Mouse (Mus musculus) forebrain, embryonic 11.5 days (tissue): ENCODE data around the gene Ttc28. TPM values are rescaled to one million over a fixed set of nuclear protein-coding genes. Genes with fewer than 3 reads are reported as not detected.

Experiments
- ATAC-seq: fragments of 200-750 bp; cut with Nextera tagmentation; replicated peaks from 2 replicates; pipeline ENCODE4 v1.8.0; 2017; ENCODE audit warnings: moderate TSS enrichment; ENCODE audit not compliant: low FRiP score
- DNase-seq: peaks from one replicate; pipeline ENCODE4 v3.0.0-alpha.2; 2017; ENCODE audit warnings: low spot score
- H3K27ac ChIP-seq: fragments of 300-500 bp; sonication (generic); 2 replicates; pipeline ENCODE4 v1.5.1; 2014; ENCODE audit warnings: low read depth, low read length
- H3K27me3 ChIP-seq: fragments of 300-500 bp; sonication (generic); 2 replicates; pipeline ENCODE4 v1.6.1; 2014; ENCODE audit warnings: mild to moderate bottlenecking, low read length, mixed read lengths; ENCODE audit not compliant: control insufficient read depth, insufficient read depth
- H3K36me3 ChIP-seq: fragments of 300-500 bp; sonication (generic); 2 replicates; pipeline ENCODE4 v1.6.1; 2014; ENCODE audit warnings: mild to moderate bottlenecking, low read length, moderate library complexity, mixed read lengths; ENCODE audit not compliant: control insufficient read depth, insufficient read depth
- H3K4me1 ChIP-seq: fragments of 300-500 bp; sonication (generic); replicated peaks from 2 replicates; pipeline ENCODE4 v1.6.1; 2014; ENCODE audit warnings: low read length, mixed read lengths; ENCODE audit not compliant: control insufficient read depth, insufficient read depth
- H3K4me2 ChIP-seq: fragments of 300-500 bp; sonication (generic); 2 replicates; pipeline ENCODE4 v1.6.1; 2014; ENCODE audit warnings: low read depth, mild to moderate bottlenecking, low read length, moderate library complexity, mixed read lengths; ENCODE audit not compliant: severe bottlenecking
- H3K4me3 ChIP-seq: fragments of 300-500 bp; sonication (generic); 2 replicates; pipeline ENCODE4 v1.5.1; 2014; ENCODE audit warnings: low read depth, low read length
- H3K9ac ChIP-seq: fragments of 300-500 bp; sonication (generic); 2 replicates; pipeline ENCODE4 v1.6.1; 2014; ENCODE audit warnings: low read length
- H3K9me3 ChIP-seq: fragments of 300-500 bp; sonication (generic); 2 replicates; pipeline ENCODE4 v1.6.1; 2016; ENCODE audit warnings: low read length, mixed read lengths; ENCODE audit not compliant: control insufficient read depth
- WGBS: fragments of 180-500 bp; shearing (Covaris S2); extraction: QIAGEN DNeasy Blood & Tissue Kit; methylation state at CpG from one replicate; pipeline ENCODE4 v1.1.7; 2014; 5-methylcytosine and 5-hydroxymethylcytosine counted together
- polyA plus RNA-seq: library from polyadenylated mRNA; unstranded; fragments of >200 nt; fragmentation: Nextera tagmentation; extraction: Ambion mirVana; gene quantifications from 2 replicates; pipeline ENCODE4 v1.2.1, GENCODE M21; 2014

The Ttc28 gene
- polyA plus RNA-seq, 1 experiment from 2014 or later, result 19.9 TPM

GRCm38 (mm10) chr5:111264488-111264887 lies 384.9 kb downstream of the Ttc28 start:
- H3K4me1 ChIP-seq, result peaks cover 7% of the 10 kb centered on the region; the same call in 1 of the 2 replicates
- ATAC-seq, result no peak

GRCm38 (mm10) chr5:111266658-111267057 lies 387.1 kb downstream of the Ttc28 start:
- Histone ChIP-seq H3K36me3 (peaks cover 4% of the 10 kb centered on the region; the same call in 1 of the 2 replicates), H3K9me3 (no peaks in the 10 kb centered on the region), H3K27me3 (no peaks in the 10 kb centered on the region), H3K9ac (no peak overlapping the region), H3K4me2 (no peak overlapping the region), H3K27ac (no peak overlapping the region), H3K4me3 (no peak overlapping the region), H3K4me1 (peaks cover 7% of the 10 kb centered on the region; the same call in 1 of the 2 replicates)
- no peak for DNase-seq
- WGBS, result 92% methylated on average over 5 of the region's 5 CpGs
- ATAC-seq, result no peak

More at GRCm38 (mm10) chr5:111264488-111264887, 384.9 kb downstream of the Ttc28 start:
- Histone ChIP-seq H3K4me2 (no peak overlapping the region), H3K9me3 (no peaks in the 10 kb centered on the region), H3K36me3 (peaks cover 4% of the 10 kb centered on the region; the same call in 1 of the 2 replicates), H3K27me3 (no peaks in the 10 kb centered on the region), H3K4me3 (no peak overlapping the region), H3K9ac (no peak overlapping the region), H3K27ac (no peak overlapping the region)
- 93% methylated on average over 7 of the region's 7 CpGs for WGBS
- DNase-seq, result no peak

GRCm38 (mm10) chr5:111267100-111267499 lies 387.5 kb downstream of the Ttc28 start:
- H3K9me3 ChIP-seq, result no peaks in the 10 kb centered on the region
- no peak for ATAC-seq
- no peaks in the 10 kb centered on the region for H3K27me3 ChIP-seq
- H3K4me2 ChIP-seq, result no peak overlapping the region
- peaks cover 4% of the 10 kb centered on the region; the same call in 1 of the 2 replicates for H3K36me3 ChIP-seq
- DNase-seq, result no peak
- WGBS, result 82% methylated on average over 3 of the region's 3 CpGs
- H3K9ac ChIP-seq, result no peak overlapping the region
- H3K4me3 ChIP-seq, result no peak overlapping the region
- no peak overlapping the region for H3K27ac ChIP-seq
- peaks cover 7% of the 10 kb centered on the region; the same call in 1 of the 2 replicates for H3K4me1 ChIP-seq

GRCm38 (mm10) chr5:111268852-111269251 lies 389.2 kb downstream of the Ttc28 start:
- peaks cover 4% of the 10 kb centered on the region; the same call in 1 of the 2 replicates for H3K36me3 ChIP-seq
- 16% methylated on average over 2 of the region's 2 CpGs for WGBS
- ATAC-seq, result no peak
- H3K4me3 ChIP-seq, result no peak overlapping the region
- no peaks in the 10 kb centered on the region for H3K4me1 ChIP-seq
- no peaks in the 10 kb centered on the region for H3K9me3 ChIP-seq
- no peaks in the 10 kb centered on the region for H3K27me3 ChIP-seq
- H3K27ac ChIP-seq, result no peak overlapping the region
- H3K4me2 ChIP-seq, result no peak overlapping the region
- DNase-seq, result no peak
- H3K9ac ChIP-seq, result no peak overlapping the region

- peaks cover 4% of the 10 kb centered on the region; the same call in 1 of the 2 replicates for H3K36me3 ChIP-seq
- DNase-seq, result peak; percentile 89
- WGBS, result 57% methylated on average over 6 of the region's 6 CpGs
- H3K4me3 ChIP-seq, result no peak overlapping the region
- no peaks in the 10 kb centered on the region for H3K4me1 ChIP-seq
- H3K9ac ChIP-seq, result no peak overlapping the region
- H3K4me2 ChIP-seq, result no peak overlapping the region
- ATAC-seq, result peak; percentile 42; the same call in 1 of the 2 replicates
- H3K27ac ChIP-seq, result no peak overlapping the region
- no peaks in the 10 kb centered on the region for H3K27me3 ChIP-seq
- H3K9me3 ChIP-seq, result no peaks in the 10 kb centered on the region
These were observed 390.1 kb downstream of the Ttc28 start for GRCm38 (mm10) chr5:111269613-111270205.

GRCm38 (mm10) chr5:111270246-111271002 lies 390.8 kb downstream of the Ttc28 start:
- no peaks in the 10 kb centered on the region for H3K27me3 ChIP-seq
- no peak overlapping the region for H3K4me3 ChIP-seq
- H3K4me2 ChIP-seq, result no peak overlapping the region
- H3K36me3 ChIP-seq, result peaks cover 4% of the 10 kb centered on the region; the same call in 1 of the 2 replicates
- ATAC-seq, result no peak
- H3K9ac ChIP-seq, result no peak overlapping the region
- WGBS, result 79% methylated on average over 15 of the region's 15 CpGs
- no peaks in the 10 kb centered on the region for H3K9me3 ChIP-seq
- no peak for DNase-seq
- no peak overlapping the region for H3K27ac ChIP-seq
- no peaks in the 10 kb centered on the region for H3K4me1 ChIP-seq

GRCm38 (mm10) chr5:111273589-111273988 lies 394.0 kb downstream of the Ttc28 start:
- Histone ChIP-seq H3K9ac (no peak overlapping the region), H3K9me3 (no peaks in the 10 kb centered on the region), H3K27me3 (no peaks in the 10 kb centered on the region), H3K4me2 (no peak overlapping the region), H3K4me1 (no peaks in the 10 kb centered on the region), H3K4me3 (no peak overlapping the region), H3K36me3 (no peaks in the 10 kb centered on the region; the same call in 1 of the 2 replicates), H3K27ac (no peak overlapping the region)
- DNase-seq (peak; percentile 91), ATAC-seq (peak; percentile 64; the same call in 1 of the 2 replicates)
- WGBS, result 27% methylated on average over 10 of the region's 10 CpGs

GRCm38 (mm10) chr5:111274948-111275347 lies 395.3 kb downstream of the Ttc28 start:
- Histone ChIP-seq H3K4me3 (no peak overlapping the region), H3K4me1 (no peaks in the 10 kb centered on the region), H3K27me3 (no peaks in the 10 kb centered on the region), H3K27ac (no peak overlapping the region), H3K9ac (no peak overlapping the region), H3K9me3 (no peaks in the 10 kb centered on the region), H3K4me2 (no peak overlapping the region), H3K36me3 (no peaks in the 10 kb centered on the region; the same call in 1 of the 2 replicates)
- no peak for DNase-seq
- no peak for ATAC-seq
- 83% methylated on average over 5 of the region's 5 CpGs for WGBS
